Mouse (Mus musculus) c-Kit-positive CD71-positive TER-119-positive erythroid progenitor cells, embryonic 14.5 days (primary cell): ENCODE data around the gene Wnt3a.
"Not testable (repeated sequence)": the region's sequence is repeated elsewhere in the genome, so short reads cannot be mapped to it uniquely, and the experiment has no call there.

Experiments
- DNase-seq: peaks from one replicate; pipeline ENCODE4 v3.0.0-alpha.2; 2013; ENCODE audit warnings: low spot score

Gene Wnt3a

GRCm38 (mm10) chr11:59307422-59308163, 17.0 kb upstream of the Wnt3a start:
- no peak for DNase-seq

GRCm38 (mm10) chr11:59306461-59307421, 16.2 kb upstream of the Wnt3a start, which contains the start of gene Wnt9a:
Gene Wnt9a (plus strand): TSS chr11:59306928.
- no peak for DNase-seq

- no peak for DNase-seq
Measured at GRCm38 (mm10) chr11:59305821-59306215, 15.3 kb upstream of the Wnt3a start.

GRCm38 (mm10) chr11:59305008-59305820, 14.7 kb upstream of the Wnt3a start:
- no peak for DNase-seq

GRCm38 (mm10) chr11:59302700-59303569, 12.4 kb upstream of the Wnt3a start:
- DNase-seq: peak; percentile 56

- DNase-seq: not testable (repeated sequence)
Measured at GRCm38 (mm10) chr11:59301053-59301452, 10.5 kb upstream of the Wnt3a start.

GRCm38 (mm10) chr11:59300185-59300584, 9.6 kb upstream of the Wnt3a start:
- no peak for DNase-seq

- no peak for DNase-seq
Measured at GRCm38 (mm10) chr11:59297941-59298340, 7.4 kb upstream of the Wnt3a start.

GRCm38 (mm10) chr11:59293616-59294015, 3.1 kb upstream of the Wnt3a start:
- peak; percentile 61 for DNase-seq

GRCm38 (mm10) chr11:59289706-59290105, 846 bp downstream of the Wnt3a start:
- peak; percentile 20 for DNase-seq

GRCm38 (mm10) chr11:59284146-59284545, 6.4 kb downstream of the Wnt3a start:
- no peak for DNase-seq

GRCm38 (mm10) chr11:59282933-59283332, 7.6 kb downstream of the Wnt3a start:
- no peak for DNase-seq

- no peak for DNase-seq
Measured at GRCm38 (mm10) chr11:59282111-59282510, 8.4 kb downstream of the Wnt3a start.

GRCm38 (mm10) chr11:59278047-59278446, 12.5 kb downstream of the Wnt3a start:
- DNase-seq: no peak

- DNase-seq: no peak
Measured at GRCm38 (mm10) chr11:59276877-59277276, 13.7 kb downstream of the Wnt3a start.

- no peak for DNase-seq
Measured at GRCm38 (mm10) chr11:59274184-59274583, 16.4 kb downstream of the Wnt3a start.

- DNase-seq: no peak
Measured at GRCm38 (mm10) chr11:59266727-59267126, 23.8 kb downstream of the Wnt3a start.

- DNase-seq: no peak
Measured at GRCm38 (mm10) chr11:59265154-59265813, 25.3 kb downstream of the Wnt3a start.

- DNase-seq: no peak
Measured at GRCm38 (mm10) chr11:59264593-59264992, 26.0 kb downstream of the Wnt3a start.

- no peak for DNase-seq
Measured at GRCm38 (mm10) chr11:59263870-59264563, 26.5 kb downstream of the Wnt3a start.
